ENCODE assay signal across 10 mouse cellular contexts in the genomic region with DNA sequence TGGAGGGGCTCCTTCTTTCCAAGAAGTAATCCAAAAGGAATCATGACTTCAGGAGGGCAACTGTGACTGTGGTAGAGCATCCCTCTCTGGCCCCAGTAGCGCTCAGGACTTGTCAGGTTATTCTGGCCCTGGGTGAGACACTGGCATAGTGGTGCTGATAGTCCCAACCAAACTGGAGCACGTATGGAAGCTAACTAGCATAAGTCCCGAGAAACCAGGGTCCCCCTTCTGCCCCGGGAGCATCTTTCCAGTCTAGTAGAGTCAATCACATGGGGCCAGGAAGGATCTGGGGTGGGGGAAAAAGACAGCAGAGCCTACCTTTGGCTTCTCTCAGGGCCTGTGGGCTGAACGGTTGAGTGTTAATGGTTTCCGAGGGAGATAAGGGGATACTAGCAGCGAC. TPM values are rescaled to one million over a fixed set of nuclear protein-coding genes. Genes with fewer than 3 reads are reported as not detected.
DNase-seq lines count a peak whose midpoint lies in the region; ATAC-seq lines count a peak whose summit lies in the region.
"Had no signal": no experiment of that assay in that cellular context is flagged by ENCODE, and none has a peak within 500 bp of the region (broad histone marks: within the 10 kb centered on the region; RNA-seq: fewer than 3 reads in every experiment).

No protein-coding gene starts in this region.

- 52% methylated on average over 7 of the region's 7 CpGs for WGBS in heart, embryonic 16.5 days
- 78% methylated on average over 7 of the region's 7 CpGs for WGBS in forebrain, embryonic 13.5 days
- 59% methylated on average over 7 of the region's 7 CpGs for WGBS in limb, embryonic 11.5 days
- 64% methylated on average over 7 of the region's 7 CpGs for WGBS in neural tube, embryonic 14.5 days

- no peak for ATAC-seq in heart, embryonic 16.5 days (replicated peaks; ENCODE audit: extremely low read depth, insufficient read depth, low FRiP score)
- no peak for ATAC-seq in forebrain, embryonic 13.5 days
- ATAC-seq in limb, embryonic 11.5 days (ENCODE audit: insufficient number of reproducible peaks, low FRiP score, low TSS enrichment, low read depth): no peak
- no peak for ATAC-seq in neural tube, embryonic 14.5 days (ENCODE audit: low read depth)

- intact Hi-C loops in heart, postnatal 10 days (cut with DNase I): no loop called here
- intact Hi-C loops in left cerebral cortex, postnatal 10 days (cut with DNase I): loop anchor here (5.0 kb wide), 1 partner anchor 329 kb away; no protein-coding TSS in a partner anchor

- H3K36me3 ChIP-seq in heart, embryonic 16.5 days (ENCODE audit: control insufficient read depth, insufficient read depth): no peaks in the 10 kb centered on the region
- no peaks in the 10 kb centered on the region for H3K36me3 ChIP-seq in forebrain, embryonic 13.5 days (ENCODE audit: poor library complexity, severe bottlenecking)
- no peaks in the 10 kb centered on the region for H3K36me3 ChIP-seq in limb, embryonic 11.5 days (ENCODE audit: control insufficient read depth, insufficient read depth, low read length)
- H3K36me3 ChIP-seq in neural tube, embryonic 14.5 days (ENCODE audit: control insufficient read depth, insufficient read depth, low read length): no peaks in the 10 kb centered on the region

- no peak overlapping the region for H3K27ac ChIP-seq in heart, embryonic 16.5 days (ENCODE audit: low read length)
- no peak overlapping the region for H3K27ac ChIP-seq in forebrain, embryonic 13.5 days
- H3K27ac ChIP-seq in limb, embryonic 11.5 days (replicated peaks; ENCODE audit: low read depth, low read length): no peak overlapping the region
- H3K27ac ChIP-seq in neural tube, embryonic 14.5 days (ENCODE audit: low read depth, low read length): no peak overlapping the region

- no peak overlapping the region for H3K4me3 ChIP-seq in heart, embryonic 16.5 days (ENCODE audit: low read length)
- H3K4me3 ChIP-seq in forebrain, embryonic 13.5 days: peak overlapping the region; percentile 54
- no peak overlapping the region for H3K4me3 ChIP-seq in limb, embryonic 11.5 days (ENCODE audit: low read depth, low read length)
- H3K4me3 ChIP-seq in neural tube, embryonic 14.5 days (ENCODE audit: low read depth, low read length): peak overlapping the region; percentile 59

- peak overlapping the region; percentile 86 for H3K4me2 ChIP-seq in heart, embryonic 16.5 days (ENCODE audit: low read depth, low read length)
- H3K4me2 ChIP-seq in forebrain, embryonic 13.5 days: peak overlapping the region; percentile 83
- peak overlapping the region; percentile 88 for H3K4me2 ChIP-seq in limb, embryonic 11.5 days (ENCODE audit: low read depth, severe bottlenecking)
- H3K4me2 ChIP-seq in neural tube, embryonic 14.5 days (ENCODE audit: low read depth, low read length): peak overlapping the region; percentile 73

- H3K9me3 ChIP-seq in heart, embryonic 16.5 days (replicated peaks; ENCODE audit: control insufficient read depth, low read length): no peaks in the 10 kb centered on the region
- H3K9me3 ChIP-seq in forebrain, embryonic 13.5 days (replicated peaks): no peaks in the 10 kb centered on the region
- no peaks in the 10 kb centered on the region for H3K9me3 ChIP-seq in limb, embryonic 11.5 days (ENCODE audit: control insufficient read depth, low read length)
- no peaks in the 10 kb centered on the region for H3K9me3 ChIP-seq in neural tube, embryonic 14.5 days (ENCODE audit: control insufficient read depth, low read length)

- H3K27me3 ChIP-seq in heart, embryonic 16.5 days (ENCODE audit: control insufficient read depth, insufficient read depth, low read length): peaks cover 36% of the 10 kb centered on the region
- H3K27me3 ChIP-seq in forebrain, embryonic 13.5 days: 0 out of 2 replicates have a peak, but pooled peaks cover 9% of the 10 kb centered on the region
- no peaks in the 10 kb centered on the region for H3K27me3 ChIP-seq in limb, embryonic 11.5 days (ENCODE audit: control insufficient read depth, insufficient read depth, low read length)
- H3K27me3 ChIP-seq in neural tube, embryonic 14.5 days (ENCODE audit: control insufficient read depth, insufficient read depth, low read length): no peaks in the 10 kb centered on the region; the same call in 1 of the 2 replicates

- DNase-seq in heart, postnatal 10 days: no peak
- DNase-seq in limb, embryonic 11.5 days (ENCODE audit: low spot score): no peak
- no peak for DNase-seq in thymus, postnatal 14 days
- DNase-seq in left cerebral cortex, postnatal 10 days (ENCODE audit: extremely low spot score in 1 of 2, low spot score in 2 of 2): no peak
- no peak for DNase-seq in lung, postnatal 25 days (ENCODE audit: low spot score)
- DNase-seq: kidney, adult 11 months had no signal

- H3K4me1 ChIP-seq in heart, embryonic 16.5 days (ENCODE audit: control insufficient read depth, insufficient read depth, low read length): 0 out of 2 replicates have a peak, but pooled peaks cover 3% of the 10 kb centered on the region
- H3K4me1 ChIP-seq in forebrain, embryonic 13.5 days: peaks cover 21% of the 10 kb centered on the region
- H3K4me1 ChIP-seq in limb, embryonic 11.5 days (ENCODE audit: control insufficient read depth, insufficient read depth, low read length): no peaks in the 10 kb centered on the region; the same call in 1 of the 2 replicates
- peaks cover 12% of the 10 kb centered on the region for H3K4me1 ChIP-seq in neural tube, embryonic 14.5 days (ENCODE audit: control insufficient read depth, insufficient read depth, low read length)

- H3K9ac ChIP-seq in heart, embryonic 16.5 days (ENCODE audit: low read length): no peak overlapping the region; the same call in 1 of the 2 replicates
- H3K9ac ChIP-seq in forebrain, embryonic 13.5 days: no peak overlapping the region; the same call in 1 of the 2 replicates
- H3K9ac ChIP-seq in limb, embryonic 11.5 days (ENCODE audit: low read length): no peak overlapping the region; the same call in 1 of the 2 replicates
- peak overlapping the region; percentile 79; the same call in 1 of the 2 replicates for H3K9ac ChIP-seq in neural tube, embryonic 14.5 days (replicated peaks; ENCODE audit: low read depth, low read length)

RNA-seq across cellular contexts. Expression of a gene that starts 0.7 kb away (rescaled TPM):
- polyA plus RNA-seq in heart, embryonic 16.5 days (2015; fragmentation: Nextera tagmentation; extraction: Ambion mirVana): 1.5 and 2.1 TPM in 2 replicates
- 1 to 10 TPM; 1.4 to 1.6 TPM for total RNA-seq in heart, postnatal 10 days (2021)
- 8.3 and 9.0 TPM in 2 replicates for polyA plus RNA-seq in forebrain, embryonic 13.5 days (2015; fragmentation: Nextera tagmentation; extraction: Ambion mirVana)
- polyA plus RNA-seq in limb, embryonic 11.5 days (2014; fragmentation: Nextera tagmentation; extraction: Ambion mirVana): 3.3 and 4.4 TPM in 2 replicates
- polyA plus RNA-seq in neural tube, embryonic 14.5 days (2014; fragmentation: Nextera tagmentation; extraction: Ambion mirVana): 40.8 and 53.1 TPM in 2 replicates
- 100 to 1,000 TPM; 158 to 167 TPM for total RNA-seq in left cerebral cortex, postnatal 10 days (2021)
- polyA plus RNA-seq: activated CD4-positive, CD25-positive, alpha-beta regulatory T cell, adult 4 months had no signal

Comparison
In these comparisons a context has a peak if more than half of its experiments do, and no peak if none do; other contexts are left out.
1. H3K4me3 ChIP-seq: peak in forebrain, embryonic 13.5 days (single experiment) and neural tube, embryonic 14.5 days (single experiment); none in heart, embryonic 16.5 days (single experiment) and limb, embryonic 11.5 days (single experiment).
2. Peak in every context shown above with its lines, with median percentiles within 50 percentile points of each other: H3K4me2 ChIP-seq.